Mouse (Mus musculus): ENCODE measurements around the gene Gemin5.

- TF ChIP-seq CTCF (IDR thresholded peaks at IDR 0.05; ENCODE audit: extremely low read depth, insufficient read length, insufficient replicate concordance, low read depth, low read length) (no peak), POLR2A (IDR thresholded peaks at IDR 0.05; ENCODE audit: low read depth, low read length) (no peak)
Measured at GRCm38 (mm10) chr11:58120655-58121054, 47.7 kb downstream of the Gemin5 start.

Measured in small intestine, adult 2 months (tissue).